Mouse (Mus musculus) large intestine, adult 2 months (tissue): Measurements from ENCODE around the gene Gadl1. TPM values are rescaled to one million over a fixed set of nuclear protein-coding genes. Genes with fewer than 3 reads are reported as not detected.

Experiments
- DNase-seq: peaks from one replicate; pipeline ENCODE4 v3.0.0-alpha.2; 2012; ENCODE audit warnings: low read depth, low spot score
- WGBS: fragments of 180-500 bp; shearing (Covaris S2); methylation state at CpG from one replicate; pipeline ENCODE4 v1.1.7; 2018; 5-methylcytosine and 5-hydroxymethylcytosine counted together
- polyA plus RNA-seq: library from polyadenylated mRNA; depleted of rRNA; stranded (reverse); fragments of >200 nt; gene quantifications from 2 replicates; pipeline ENCODE4 v1.2.3, GENCODE M21; 2012

Gadl1 gene
- polyA plus RNA-seq, 1 experiment: not detected

- DNase-seq: no peak
- WGBS: 36% methylated on average over 7 of the region's 7 CpGs
These were observed 24.1 kb downstream of the Gadl1 start for GRCm38 (mm10) chr9:115933243-115933964.

- DNase-seq: no peak
- WGBS: 89% methylated on average over 11 of the region's 11 CpGs
These were observed 25.0 kb downstream of the Gadl1 start for GRCm38 (mm10) chr9:115934288-115934687.

- WGBS: 52% methylated on average over 2 of the region's 2 CpGs
These were observed 27.1 kb downstream of the Gadl1 start for GRCm38 (mm10) chr9:115936350-115936749.

GRCm38 (mm10) chr9:115937915-115938314 is 28.7 kb downstream of the Gadl1 start:
- 95% methylated on average over 5 of the region's 5 CpGs for WGBS
- no peak for DNase-seq

More at GRCm38 (mm10) chr9:115936350-115936749, 27.1 kb downstream of the Gadl1 start:
- no peak for DNase-seq

GRCm38 (mm10) chr9:115939420-115939819 is 30.2 kb downstream of the Gadl1 start:
- WGBS: 74% methylated on average over 3 of the region's 3 CpGs

GRCm38 (mm10) chr9:115941171-115941570 is 31.9 kb downstream of the Gadl1 start:
- 50% methylated on average over 8 of the region's 8 CpGs for WGBS
- no peak for DNase-seq

More at GRCm38 (mm10) chr9:115939420-115939819, 30.2 kb downstream of the Gadl1 start:
- no peak for DNase-seq

GRCm38 (mm10) chr9:115942486-115942885 is 33.2 kb downstream of the Gadl1 start:
- WGBS: 76% methylated on average over 4 of the region's 4 CpGs
- no peak for DNase-seq

GRCm38 (mm10) chr9:115942989-115943388 is 33.7 kb downstream of the Gadl1 start:
- no peak for DNase-seq
- WGBS: 50% methylated on average over 7 of the region's 7 CpGs

GRCm38 (mm10) chr9:115943577-115944320 is 34.5 kb downstream of the Gadl1 start:
- WGBS: 90% methylated on average over 10 of the region's 10 CpGs
- no peak for DNase-seq

- no peak for DNase-seq
- 80% methylated on average over 7 of the region's 7 CpGs for WGBS
These were observed 55.8 kb downstream of the Gadl1 start for GRCm38 (mm10) chr9:115965056-115965455.

GRCm38 (mm10) chr9:115966116-115966515 is 56.9 kb downstream of the Gadl1 start:
- WGBS: 80% methylated on average over 4 of the region's 4 CpGs
- DNase-seq: no peak

- 83% methylated on average over 5 of the region's 5 CpGs for WGBS
These were observed 57.5 kb downstream of the Gadl1 start for GRCm38 (mm10) chr9:115966746-115967145.

GRCm38 (mm10) chr9:115967638-115968037 is 58.4 kb downstream of the Gadl1 start:
- 86% methylated on average over 5 of the region's 5 CpGs for WGBS
- DNase-seq: no peak

More at GRCm38 (mm10) chr9:115966746-115967145, 57.5 kb downstream of the Gadl1 start:
- no peak for DNase-seq

GRCm38 (mm10) chr9:115976901-115977300 is 67.6 kb downstream of the Gadl1 start:
- WGBS: 82% methylated on average over 6 of the region's 6 CpGs

GRCm38 (mm10) chr9:115977598-115978240 is 68.5 kb downstream of the Gadl1 start:
- WGBS: 71% methylated on average over 15 of the region's 15 CpGs
- no peak for DNase-seq

More at GRCm38 (mm10) chr9:115976901-115977300, 67.6 kb downstream of the Gadl1 start:
- no peak for DNase-seq

GRCm38 (mm10) chr9:115978478-115978877 is 69.2 kb downstream of the Gadl1 start:
- 75% methylated on average over 2 of the region's 2 CpGs for WGBS
- no peak for DNase-seq

GRCm38 (mm10) chr9:115990661-115991060 is 81.4 kb downstream of the Gadl1 start:
- WGBS: 92% methylated on average over 7 of the region's 7 CpGs
- no peak for DNase-seq

- whole genome bisulfite sequencing: 68% methylated on average over 2 of the region's 2 CpGs
- no peak for DNase-seq
These were observed 85.5 kb downstream of the Gadl1 start for GRCm38 (mm10) chr9:115994772-115995171.

GRCm38 (mm10) chr9:115995856-115996560 is 86.8 kb downstream of the Gadl1 start:
- 84% methylated on average over 23 of the region's 23 CpGs for WGBS
- DNase-seq: no peak

GRCm38 (mm10) chr9:115998383-115998782 is 89.1 kb downstream of the Gadl1 start:
- no peak for DNase-seq
- WGBS: 84% methylated on average over 4 of the region's 4 CpGs
